Mouse (Mus musculus): Measurements from ENCODE around the gene Vstm2l.
A peak's percentile ranks its signal among the peaks of the same experiment; 100 is the strongest.

Gene Vstm2l

GRCm38 (mm10) chr2:157932655-157933054 is 18.2 kb downstream of the Vstm2l start:
- no peak for DNase-seq (ENCODE audit: low spot score in 2 of 2)

- DNase-seq (ENCODE audit: low spot score in 2 of 2): no peak
Measured at GRCm38 (mm10) chr2:157935444-157936171, 21.2 kb downstream of the Vstm2l start.

- no peak for DNase-seq (ENCODE audit: low spot score in 2 of 2)
Measured at GRCm38 (mm10) chr2:157936676-157937075, 22.2 kb downstream of the Vstm2l start.

- no peak for DNase-seq (ENCODE audit: low spot score in 2 of 2)
Measured at GRCm38 (mm10) chr2:157940586-157941185, 26.2 kb downstream of the Vstm2l start.

- peak; percentile 55 to 88 for DNase-seq (ENCODE audit: low spot score in 2 of 2)
Measured at GRCm38 (mm10) chr2:157943514-157944155, 29.2 kb downstream of the Vstm2l start.

GRCm38 (mm10) chr2:157944156-157944893 is 29.9 kb downstream of the Vstm2l start:
- no peak for DNase-seq (ENCODE audit: low spot score in 2 of 2)

- DNase-seq (ENCODE audit: low spot score in 2 of 2): peak in 1 of 2 experiments; percentile 24
Measured at GRCm38 (mm10) chr2:157953978-157954377, 39.5 kb downstream of the Vstm2l start.

GRCm38 (mm10) chr2:157957707-157958108 is 43.3 kb downstream of the Vstm2l start:
- DNase-seq (ENCODE audit: low spot score in 2 of 2): no peak

GRCm38 (mm10) chr2:157967856-157968255 is 53.4 kb downstream of the Vstm2l start:
- no peak for DNase-seq (ENCODE audit: low spot score in 2 of 2)

GRCm38 (mm10) chr2:157970124-157970523 is 55.7 kb downstream of the Vstm2l start:
- no peak for DNase-seq (ENCODE audit: low spot score in 2 of 2)

- no peak for DNase-seq (ENCODE audit: low spot score in 2 of 2)
Measured at GRCm38 (mm10) chr2:157970669-157971068, 56.2 kb downstream of the Vstm2l start.

GRCm38 (mm10) chr2:157974604-157975501 is 60.4 kb downstream of the Vstm2l start:
- DNase-seq (ENCODE audit: low spot score in 2 of 2): no peak

GRCm38 (mm10) chr2:157975595-157975994 is 61.1 kb downstream of the Vstm2l start:
- DNase-seq (ENCODE audit: low spot score in 2 of 2): no peak

- no peak for DNase-seq (ENCODE audit: low spot score in 2 of 2)
Measured at GRCm38 (mm10) chr2:157979241-157979640, 64.8 kb downstream of the Vstm2l start.

- no peak for DNase-seq (ENCODE audit: low spot score in 2 of 2)
Measured at GRCm38 (mm10) chr2:157982727-157983126, 68.3 kb downstream of the Vstm2l start.

GRCm38 (mm10) chr2:157983276-157983675 is 68.8 kb downstream of the Vstm2l start:
- DNase-seq (ENCODE audit: low spot score in 2 of 2): no peak

- DNase-seq (ENCODE audit: low spot score in 2 of 2): no peak
Measured at GRCm38 (mm10) chr2:157985611-157986010, 71.2 kb downstream of the Vstm2l start.

- DNase-seq (ENCODE audit: low spot score in 2 of 2): no peak
Measured at GRCm38 (mm10) chr2:157986235-157986634, 71.8 kb downstream of the Vstm2l start.

GRCm38 (mm10) chr2:157988416-157989190 is 74.2 kb downstream of the Vstm2l start:
- no peak for DNase-seq (ENCODE audit: low spot score in 2 of 2)

GRCm38 (mm10) chr2:157989946-157990345 is 75.5 kb downstream of the Vstm2l start:
- DNase-seq (ENCODE audit: low spot score in 2 of 2): no peak
